Mouse (Mus musculus) forebrain, embryonic 11.5 days (tissue): ENCODE data around the gene Itpripl1. TPM values are rescaled to one million over a fixed set of nuclear protein-coding genes. Genes with fewer than 3 reads are reported as not detected.
A peak's percentile ranks its signal among the peaks of the same experiment; 100 is the strongest.
"Not testable (repeated sequence)": the region's sequence is repeated elsewhere in the genome, so short reads cannot be mapped to it uniquely, and the experiment has no call there.

ENCODE experiments used
- ATAC-seq: fragments of 200-750 bp; cut with Nextera tagmentation; replicated peaks from 2 replicates; pipeline ENCODE4 v1.8.0; 2017; ENCODE audit warnings: moderate TSS enrichment; ENCODE audit not compliant: low FRiP score
- DNase-seq: peaks from one replicate; pipeline ENCODE4 v3.0.0-alpha.2; 2017; ENCODE audit warnings: low spot score
- H3K27ac ChIP-seq: fragments of 300-500 bp; sonication (generic); 2 replicates; pipeline ENCODE4 v1.5.1; 2014; ENCODE audit warnings: low read depth, low read length
- H3K27me3 ChIP-seq: fragments of 300-500 bp; sonication (generic); 2 replicates; pipeline ENCODE4 v1.6.1; 2014; ENCODE audit warnings: mild to moderate bottlenecking, low read length, mixed read lengths; ENCODE audit not compliant: control insufficient read depth, insufficient read depth
- H3K36me3 ChIP-seq: fragments of 300-500 bp; sonication (generic); 2 replicates; pipeline ENCODE4 v1.6.1; 2014; ENCODE audit warnings: mild to moderate bottlenecking, low read length, moderate library complexity, mixed read lengths; ENCODE audit not compliant: control insufficient read depth, insufficient read depth
- H3K4me1 ChIP-seq: fragments of 300-500 bp; sonication (generic); replicated peaks from 2 replicates; pipeline ENCODE4 v1.6.1; 2014; ENCODE audit warnings: low read length, mixed read lengths; ENCODE audit not compliant: control insufficient read depth, insufficient read depth
- H3K4me2 ChIP-seq: fragments of 300-500 bp; sonication (generic); 2 replicates; pipeline ENCODE4 v1.6.1; 2014; ENCODE audit warnings: low read depth, mild to moderate bottlenecking, low read length, moderate library complexity, mixed read lengths; ENCODE audit not compliant: severe bottlenecking
- H3K4me3 ChIP-seq: fragments of 300-500 bp; sonication (generic); 2 replicates; pipeline ENCODE4 v1.5.1; 2014; ENCODE audit warnings: low read depth, low read length
- H3K9ac ChIP-seq: fragments of 300-500 bp; sonication (generic); 2 replicates; pipeline ENCODE4 v1.6.1; 2014; ENCODE audit warnings: low read length
- H3K9me3 ChIP-seq: fragments of 300-500 bp; sonication (generic); 2 replicates; pipeline ENCODE4 v1.6.1; 2016; ENCODE audit warnings: low read length, mixed read lengths; ENCODE audit not compliant: control insufficient read depth
- WGBS: fragments of 180-500 bp; shearing (Covaris S2); extraction: QIAGEN DNeasy Blood & Tissue Kit; methylation state at CpG from one replicate; pipeline ENCODE4 v1.1.7; 2014; 5-methylcytosine and 5-hydroxymethylcytosine counted together
- polyA plus RNA-seq: library from polyadenylated mRNA; unstranded; fragments of >200 nt; fragmentation: Nextera tagmentation; extraction: Ambion mirVana; gene quantifications from 2 replicates; pipeline ENCODE4 v1.2.1, GENCODE M21; 2014

Gene Itpripl1
- polyA plus RNA-seq: 22.5 and 23.5 TPM in 2 replicates

- H3K27ac ChIP-seq: no peak within 1 kb of the TSS
- WGBS: 3% methylated on average over 31 of the region's 31 CpGs
These were observed at the start of gene Itpripl1 for GRCm38 (mm10) chr2:127143158-127144063. TSS of gene Itpripl1 (minus strand) at chr2:127143442.

DNA sequence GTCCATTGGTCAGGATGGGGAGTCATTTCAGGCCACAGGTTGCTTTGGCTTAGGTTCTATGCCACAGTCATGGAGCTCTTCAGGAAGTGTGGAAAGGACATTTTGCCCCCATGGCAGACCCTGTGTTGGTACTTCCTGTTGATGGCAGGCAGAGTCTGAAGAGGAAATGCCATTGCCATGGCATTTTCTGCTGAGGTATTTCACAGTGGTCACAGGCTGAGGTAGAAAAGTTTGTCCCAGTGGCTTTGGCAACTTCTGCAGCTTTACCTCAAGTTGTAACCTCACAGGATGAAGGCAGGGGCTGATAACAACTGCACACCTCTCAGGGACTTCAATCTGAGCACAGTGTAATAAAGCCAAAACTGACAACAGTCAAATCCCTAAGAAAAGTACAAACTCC lies 46.3 kb upstream of the Itpripl1 start:
- no peaks in the 10 kb centered on the region for H3K4me1 ChIP-seq
- H3K9ac ChIP-seq: no peak overlapping the region
- H3K36me3 ChIP-seq: no peaks in the 10 kb centered on the region
- H3K4me2 ChIP-seq: no peak overlapping the region
- DNase-seq (no peak), ATAC-seq (no peak)
- H3K9me3 ChIP-seq: no peaks in the 10 kb centered on the region
- H3K27ac ChIP-seq: no peak overlapping the region
- H3K4me3 ChIP-seq: no peak overlapping the region
- H3K27me3 ChIP-seq: no peaks in the 10 kb centered on the region

More at GRCm38 (mm10) chr2:127143158-127144063, at the start of gene Itpripl1:
- Histone ChIP-seq H3K9ac (peak within 1 kb of the TSS; percentile 76), H3K4me1 (peaks cover 6% of the 10 kb centered on the region; the same call in 1 of the 2 replicates), H3K27me3 (peaks cover 2% of the 10 kb centered on the region; the same call in 1 of the 2 replicates), H3K36me3 (no peaks in the 10 kb centered on the region; the same call in 1 of the 2 replicates), H3K4me3 (peak within 1 kb of the TSS; percentile 55), H3K9me3 (no peaks in the 10 kb centered on the region), H3K4me2 (peak within 1 kb of the TSS; percentile 86)
- peak; percentile 91 for ATAC-seq
- DNase-seq: peak; percentile 80

GRCm38 (mm10) chr2:127182598-127183381 lies 39.5 kb upstream of the Itpripl1 start:
- WGBS: 2% methylated on average over 17 of the region's 17 CpGs
- H3K4me2 ChIP-seq: peak overlapping the region; percentile 74
- ATAC-seq (peak; percentile 100), DNase-seq (peak; percentile 81)
- H3K4me1 ChIP-seq: no peaks in the 10 kb centered on the region
- H3K9me3 ChIP-seq: no peaks in the 10 kb centered on the region
- H3K27me3 ChIP-seq: no peaks in the 10 kb centered on the region
- H3K27ac ChIP-seq: peak overlapping the region; percentile 37
- H3K36me3 ChIP-seq: no peaks in the 10 kb centered on the region
- peak overlapping the region; percentile 38 for H3K4me3 ChIP-seq
- peak overlapping the region; percentile 76 for H3K9ac ChIP-seq

- not testable (repeated sequence) for H3K9me3 ChIP-seq, H3K27me3 ChIP-seq, H3K4me1 ChIP-seq, H3K9ac ChIP-seq, H3K4me3 ChIP-seq, H3K4me2 ChIP-seq, H3K36me3 ChIP-seq, DNase-seq, ATAC-seq, H3K27ac ChIP-seq
- WGBS: 10% methylated on average over 1 of the region's 1 CpGs
These were observed 23.0 kb upstream of the Itpripl1 start for GRCm38 (mm10) chr2:127166261-127166660.

DNA sequence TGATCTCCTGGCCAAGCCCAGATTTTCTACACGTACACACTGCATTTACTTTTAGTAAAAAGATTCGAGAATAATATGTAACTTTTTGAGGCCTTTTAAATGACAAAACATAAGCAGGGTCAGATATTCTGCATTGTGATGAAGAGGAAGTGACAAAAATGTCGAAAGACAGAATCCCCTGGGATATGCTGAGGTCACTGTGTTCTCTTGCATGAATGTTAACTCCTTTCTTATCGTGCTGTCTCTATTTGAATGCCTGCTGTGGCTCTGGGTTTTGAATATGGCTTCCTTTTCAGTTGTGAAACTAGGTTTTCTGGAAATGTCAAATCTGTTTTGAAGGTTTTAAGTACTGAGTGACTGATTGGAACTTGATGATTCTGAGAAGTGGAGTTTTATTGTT lies 22.4 kb upstream of the Itpripl1 start:
- H3K4me1 ChIP-seq: no peaks in the 10 kb centered on the region
- H3K36me3 ChIP-seq: no peaks in the 10 kb centered on the region
- H3K27ac ChIP-seq: no peak overlapping the region
- WGBS: 67% methylated on average over 4 of the region's 4 CpGs
- no peak for ATAC-seq
- H3K27me3 ChIP-seq: no peaks in the 10 kb centered on the region
- H3K4me3 ChIP-seq: no peak overlapping the region
- no peak overlapping the region for H3K4me2 ChIP-seq
- H3K9ac ChIP-seq: no peak overlapping the region
- no peak for DNase-seq
- H3K9me3 ChIP-seq: no peaks in the 10 kb centered on the region

DNA sequence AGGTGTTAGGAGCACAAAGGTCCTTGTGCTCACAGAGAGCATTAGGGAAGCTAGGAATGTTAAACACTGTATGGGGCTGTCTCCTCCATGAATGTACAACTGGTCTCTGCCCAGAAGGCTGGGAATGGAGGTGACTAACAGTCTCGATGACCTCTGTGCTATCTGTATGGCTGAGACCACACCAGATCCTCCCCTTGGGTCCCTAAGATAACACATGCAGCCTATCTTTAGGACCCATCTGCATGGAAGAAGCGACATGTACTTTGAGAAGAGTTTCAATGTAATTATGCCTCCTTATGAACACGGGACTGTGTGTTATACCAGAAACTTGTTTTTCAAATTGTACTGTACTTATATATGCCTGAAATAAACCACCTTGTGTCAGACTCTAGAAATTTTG lies 2.5 kb upstream of the Itpripl1 start:
- Histone ChIP-seq H3K27ac (no peak overlapping the region), H3K4me3 (no peak overlapping the region), H3K36me3 (no peaks in the 10 kb centered on the region; the same call in 1 of the 2 replicates), H3K9me3 (no peaks in the 10 kb centered on the region), H3K4me2 (no peak overlapping the region), H3K27me3 (peaks cover 2% of the 10 kb centered on the region; the same call in 1 of the 2 replicates), H3K9ac (no peak overlapping the region), H3K4me1 (peaks cover 6% of the 10 kb centered on the region; the same call in 1 of the 2 replicates)
- ATAC-seq (no peak), DNase-seq (no peak)
- 91% methylated on average over 3 of the region's 3 CpGs for WGBS

DNA sequence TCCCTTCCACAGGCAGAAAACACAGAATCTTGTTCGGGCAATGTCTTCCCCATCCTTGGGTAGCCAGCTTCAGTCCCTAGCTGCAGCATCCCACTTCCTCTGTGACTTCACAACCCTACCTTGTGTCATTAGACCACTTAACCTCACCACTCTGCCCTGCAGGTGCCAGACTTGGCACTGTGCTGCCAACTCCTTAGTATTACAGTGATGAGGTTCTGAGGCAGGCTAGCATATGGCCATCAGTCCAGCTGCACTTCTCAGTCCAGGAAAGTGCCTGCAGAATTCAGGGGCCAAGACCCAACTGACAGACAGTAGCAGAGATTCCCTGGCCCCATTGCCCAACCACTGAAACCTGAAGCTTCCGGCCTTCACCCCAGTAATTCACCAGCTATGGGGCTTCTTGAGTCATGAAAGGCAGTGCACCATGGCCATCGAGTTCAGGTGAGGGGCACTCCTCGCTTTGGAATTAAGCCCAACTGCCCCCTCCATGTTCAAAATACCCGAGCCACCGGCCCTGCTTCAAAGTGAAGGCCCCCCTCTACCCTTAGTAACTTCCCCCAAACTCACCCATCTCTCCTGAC lies 575 bp downstream of the Itpripl1 start:
- Histone ChIP-seq H3K36me3 (no peaks in the 10 kb centered on the region; the same call in 1 of the 2 replicates), H3K4me3 (peak overlapping the region; percentile 55), H3K9ac (peak overlapping the region; percentile 76), H3K4me2 (peak overlapping the region; percentile 86), H3K9me3 (no peaks in the 10 kb centered on the region), H3K27ac (no peak overlapping the region), H3K4me1 (peaks cover 6% of the 10 kb centered on the region; the same call in 1 of the 2 replicates), H3K27me3 (peaks cover 2% of the 10 kb centered on the region; the same call in 1 of the 2 replicates)
- peak; percentile 13; the same call in 1 of the 2 replicates for ATAC-seq
- no peak for DNase-seq
- WGBS: 15% methylated on average over 6 of the region's 6 CpGs

- WGBS: 90% methylated on average over 10 of the region's 10 CpGs
- ATAC-seq: no peak
- Histone ChIP-seq H3K4me3 (no peak overlapping the region), H3K9me3 (no peaks in the 10 kb centered on the region), H3K4me2 (peak overlapping the region; percentile 86), H3K4me1 (peaks cover 6% of the 10 kb centered on the region; the same call in 1 of the 2 replicates), H3K27me3 (peaks cover 2% of the 10 kb centered on the region; the same call in 1 of the 2 replicates), H3K9ac (peak overlapping the region; percentile 76; the same call in 1 of the 2 replicates), H3K27ac (no peak overlapping the region), H3K36me3 (no peaks in the 10 kb centered on the region; the same call in 1 of the 2 replicates)
- DNase-seq: no peak
These were observed 1.2 kb downstream of the Itpripl1 start for GRCm38 (mm10) chr2:127142031-127142430.
